Mouse (Mus musculus) kidney, adult 2 months (tissue): Measurements from ENCODE around the gene Unc80. TPM values are rescaled to one million over a fixed set of nuclear protein-coding genes. Genes with fewer than 3 reads are reported as not detected.

Experiments used
- DNase-seq: peaks from one replicate; pipeline ENCODE4 v3.0.0; 2021
- H3K27ac ChIP-seq: fragments of 200-500 bp; 2 replicates; pipeline ENCODE4 v1.5.1; 2012; ENCODE audit warnings: low read depth, low read length, control low read depth, inconsistent platforms; ENCODE audit not compliant: insufficient read depth
- H3K27me3 ChIP-seq: fragments of 200-500 bp; replicated peaks from 2 replicates; pipeline ENCODE4 v1.6.1; 2012; ENCODE audit warnings: mild to moderate bottlenecking, moderate library complexity, low read length, inconsistent platforms; ENCODE audit not compliant: control insufficient read depth, insufficient read depth
- H3K36me3 ChIP-seq: fragments of 200-500 bp; 2 replicates; pipeline ENCODE4 v1.6.1; 2012; ENCODE audit warnings: mild to moderate bottlenecking, moderate library complexity, low read length, inconsistent platforms; ENCODE audit not compliant: control insufficient read depth, insufficient read depth
- H3K4me1 ChIP-seq: fragments of 200-500 bp; 2 replicates; pipeline ENCODE4 v1.6.1; 2011; ENCODE audit warnings: low read length; ENCODE audit not compliant: control insufficient read depth, insufficient read depth
- H3K4me3 ChIP-seq: fragments of 200-500 bp; 2 replicates; pipeline ENCODE4 v1.5.1; 2011; ENCODE audit warnings: mild to moderate bottlenecking, low read depth, low read length, control low read depth; ENCODE audit not compliant: insufficient read depth
- CTCF ChIP-seq: fragments of 200-500 bp; conservative IDR thresholded peaks from 2 replicates; pipeline ENCODE4 v1.5.1; 2011; ENCODE audit warnings: low read depth, mild to moderate bottlenecking, control low read depth, low read length, moderate library complexity, mixed read lengths; ENCODE audit not compliant: insufficient read depth, insufficient read length
- POLR2A ChIP-seq: fragments of 200-500 bp; IDR thresholded peaks from one replicate; pipeline ENCODE4 v1.6.1; 2011; ENCODE audit warnings: low read depth, low read length, control low read depth
- WGBS: fragments of 180-500 bp; shearing (Covaris S2); methylation state at CpG from one replicate; pipeline ENCODE4 v1.1.7; 2018; 5-methylcytosine and 5-hydroxymethylcytosine counted together
- polyA plus RNA-seq: library from polyadenylated mRNA; depleted of rRNA; stranded (reverse); fragments of >200 nt; gene quantifications from 2 replicates; pipeline ENCODE4 v1.2.3, GENCODE M21; 2012

The Unc80 gene
- polyA plus RNA-seq, 1 experiment, result 0.06 TPM

- TF ChIP-seq POLR2A, result no peak
- no peak for TF ChIP-seq CTCF
- DNase-seq, result no peak
- H3K27ac ChIP-seq, result no peak overlapping the region
- no peaks in the 10 kb centered on the region for H3K27me3 ChIP-seq
- no peak overlapping the region for H3K4me3 ChIP-seq
- no peaks in the 10 kb centered on the region for H3K4me1 ChIP-seq
- WGBS, result 35% methylated on average over 5 of the region's 5 CpGs
- no peaks in the 10 kb centered on the region for H3K36me3 ChIP-seq
Observed at GRCm38 (mm10) chr1:66552396-66552966, 84.3 kb downstream of the Unc80 start.

- H3K27ac ChIP-seq, result no peak overlapping the region
- WGBS, result 73% methylated on average over 1 of the region's 1 CpGs
- TF ChIP-seq POLR2A (no peak), CTCF (no peak)
- no peak overlapping the region for H3K4me3 ChIP-seq
- no peak for DNase-seq
- no peaks in the 10 kb centered on the region for H3K36me3 ChIP-seq
- H3K27me3 ChIP-seq, result no peaks in the 10 kb centered on the region
- no peaks in the 10 kb centered on the region for H3K4me1 ChIP-seq
Observed at GRCm38 (mm10) chr1:66561636-66562270, 93.6 kb downstream of the Unc80 start.

- Histone ChIP-seq H3K4me1 (no peaks in the 10 kb centered on the region), H3K4me3 (no peak overlapping the region), H3K36me3 (no peaks in the 10 kb centered on the region), H3K27me3 (no peaks in the 10 kb centered on the region), H3K27ac (no peak overlapping the region)
- 73% methylated on average over 2 of the region's 2 CpGs for WGBS
- no peak for TF ChIP-seq CTCF
- TF ChIP-seq POLR2A, result no peak
- DNase-seq, result no peak
Observed at GRCm38 (mm10) chr1:66562332-66562731, 94.2 kb downstream of the Unc80 start.

GRCm38 (mm10) chr1:66569736-66570135, 101.6 kb downstream of the Unc80 start:
- Histone ChIP-seq H3K4me3 (no peak overlapping the region), H3K27me3 (no peaks in the 10 kb centered on the region), H3K36me3 (no peaks in the 10 kb centered on the region), H3K27ac (no peak overlapping the region), H3K4me1 (no peaks in the 10 kb centered on the region)
- DNase-seq, result no peak
- WGBS, result 80% methylated on average over 13 of the region's 13 CpGs
- no peak for TF ChIP-seq CTCF

- TF ChIP-seq POLR2A (no peak), CTCF (no peak)
- Histone ChIP-seq H3K4me3 (no peak overlapping the region), H3K36me3 (no peaks in the 10 kb centered on the region), H3K27me3 (no peaks in the 10 kb centered on the region), H3K27ac (no peak overlapping the region), H3K4me1 (no peaks in the 10 kb centered on the region)
- DNase-seq, result no peak
Observed at GRCm38 (mm10) chr1:66597163-66597788, 129.1 kb downstream of the Unc80 start.

GRCm38 (mm10) chr1:66608304-66608703, 140.1 kb downstream of the Unc80 start:
- no peak overlapping the region for H3K4me3 ChIP-seq
- H3K36me3 ChIP-seq, result no peaks in the 10 kb centered on the region
- H3K4me1 ChIP-seq, result no peaks in the 10 kb centered on the region
- H3K27ac ChIP-seq, result no peak overlapping the region
- TF ChIP-seq POLR2A, result no peak
- TF ChIP-seq CTCF, result no peak
- 93% methylated on average over 4 of the region's 4 CpGs for WGBS
- H3K27me3 ChIP-seq, result no peaks in the 10 kb centered on the region
- no peak for DNase-seq

DNA sequence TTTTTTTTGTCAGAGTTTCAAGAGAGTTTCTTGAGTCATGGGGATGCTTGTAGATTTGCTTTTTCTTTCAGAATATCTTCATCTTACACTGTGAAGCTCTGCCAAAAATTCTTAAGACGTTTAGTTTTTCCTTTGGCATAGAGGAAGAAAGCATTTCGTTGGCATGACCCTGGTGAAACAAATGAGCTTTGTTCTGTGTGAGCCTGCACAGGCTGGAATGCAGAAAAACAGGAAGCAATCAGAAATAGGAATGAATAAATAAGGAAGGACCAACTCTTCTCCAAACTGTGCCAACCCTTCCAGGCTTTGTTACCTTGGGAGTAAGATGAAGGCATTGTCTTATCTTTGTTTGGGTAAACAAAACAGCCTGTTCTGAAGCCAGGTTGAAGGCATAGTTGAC, 149.0 kb downstream of the Unc80 start:
- no peak for TF ChIP-seq CTCF
- no peak for TF ChIP-seq POLR2A
- DNase-seq, result no peak
- Histone ChIP-seq H3K36me3 (no peaks in the 10 kb centered on the region), H3K4me1 (no peaks in the 10 kb centered on the region), H3K27ac (no peak overlapping the region), H3K27me3 (no peaks in the 10 kb centered on the region), H3K4me3 (no peak overlapping the region)
- 37% methylated on average over 2 of the region's 2 CpGs for WGBS
